Mouse (Mus musculus) lung, postnatal 0 days (tissue): ENCODE results near the gene Ndufaf8.

ENCODE experiments used
- CTCF ChIP-seq: IDR thresholded peaks from 2 replicates; pipeline ENCODE4 v1.5.1; 2016; ENCODE audit warnings: antibody characterized with exemption, mild to moderate bottlenecking
- EP300 ChIP-seq: IDR thresholded peaks from 2 replicates; pipeline ENCODE4 v1.6.1; 2016; ENCODE audit warnings: antibody characterized with exemption, mild to moderate bottlenecking, control low read depth

GRCm38 (mm10) chr11:120101036-120101435 lies 2.3 kb downstream of the Ndufaf8 start:
- TF ChIP-seq CTCF, result peak; percentile 91
- TF ChIP-seq EP300, result no peak
